Mouse (Mus musculus): ENCODE data around the gene Susd1.

Susd1 gene

GRCm38 (mm10) chr4:59336846-59337532 lies 101.4 kb downstream of the Susd1 start:
- DNase-seq, result no peak

DNA sequence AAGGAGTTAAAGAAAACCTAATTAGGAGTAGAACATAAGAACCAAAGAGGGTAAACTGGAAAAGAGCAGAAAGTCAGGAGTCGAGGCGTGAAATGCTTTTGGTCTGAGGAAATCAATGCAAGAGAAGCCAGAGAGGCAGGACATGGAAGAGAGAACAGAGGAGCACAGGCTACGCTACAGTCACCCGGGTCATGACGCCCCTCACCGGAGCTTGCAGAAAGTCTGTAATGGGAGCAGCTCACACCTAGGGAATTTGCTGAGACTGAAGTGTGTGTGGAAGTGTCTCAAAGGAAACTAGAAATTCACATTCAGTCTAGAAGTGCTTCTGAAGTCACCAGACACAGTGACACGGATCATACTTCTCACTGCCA lies 102.0 kb downstream of the Susd1 start:
- no peak for DNase-seq

- no peak for DNase-seq
Observed at GRCm38 (mm10) chr4:59335616-59336438, 102.6 kb downstream of the Susd1 start.

- no peak for DNase-seq
Observed at GRCm38 (mm10) chr4:59335101-59335500, 103.3 kb downstream of the Susd1 start.

DNA sequence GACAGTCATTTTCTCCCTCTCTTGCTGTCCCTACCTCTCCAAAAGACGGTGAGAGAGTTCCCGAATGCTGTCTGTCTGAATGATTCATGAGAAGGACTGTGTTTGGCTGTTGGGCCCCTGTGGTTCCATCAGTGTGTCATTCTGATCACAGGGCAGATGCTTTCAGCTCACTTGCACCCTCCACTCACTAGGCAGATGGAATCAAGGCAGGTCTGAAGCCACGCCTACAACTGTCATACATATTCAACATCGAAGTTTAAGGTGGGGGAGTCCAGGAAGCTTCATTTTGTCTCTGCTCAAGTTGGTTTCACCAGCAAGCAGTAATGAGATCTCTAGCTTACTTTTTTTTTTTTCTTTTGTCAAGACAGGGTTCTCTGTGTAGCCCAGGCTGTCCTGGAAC lies 104.2 kb downstream of the Susd1 start:
- DNase-seq, result no peak

DNA sequence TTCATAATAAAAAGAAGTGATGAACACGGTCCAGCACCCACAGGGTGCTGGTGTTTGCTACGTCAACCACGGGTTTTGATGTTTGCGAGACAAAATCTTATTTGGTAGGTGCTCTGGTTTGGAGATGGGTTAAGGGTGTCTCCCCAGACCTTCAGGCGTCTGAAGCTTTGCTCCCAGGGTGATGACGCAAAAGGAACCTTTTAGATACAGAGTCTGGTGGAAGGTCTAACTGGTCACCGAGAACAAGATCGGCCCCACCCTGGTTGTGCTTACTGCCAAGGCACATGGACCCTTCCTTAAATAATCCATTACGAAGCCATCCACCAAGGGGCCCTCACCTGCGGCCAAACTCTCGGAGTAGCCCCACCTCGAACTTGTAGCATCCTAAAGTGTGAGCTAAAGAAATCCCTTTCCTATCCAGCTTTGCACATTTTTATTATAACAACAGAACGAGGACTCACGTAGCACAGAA lies 105.0 kb downstream of the Susd1 start:
- no peak for DNase-seq

- DNase-seq, result no peak
Observed at GRCm38 (mm10) chr4:59332691-59333423, 105.6 kb downstream of the Susd1 start.

GRCm38 (mm10) chr4:59332089-59332488 lies 106.3 kb downstream of the Susd1 start:
- DNase-seq, result no peak

DNA sequence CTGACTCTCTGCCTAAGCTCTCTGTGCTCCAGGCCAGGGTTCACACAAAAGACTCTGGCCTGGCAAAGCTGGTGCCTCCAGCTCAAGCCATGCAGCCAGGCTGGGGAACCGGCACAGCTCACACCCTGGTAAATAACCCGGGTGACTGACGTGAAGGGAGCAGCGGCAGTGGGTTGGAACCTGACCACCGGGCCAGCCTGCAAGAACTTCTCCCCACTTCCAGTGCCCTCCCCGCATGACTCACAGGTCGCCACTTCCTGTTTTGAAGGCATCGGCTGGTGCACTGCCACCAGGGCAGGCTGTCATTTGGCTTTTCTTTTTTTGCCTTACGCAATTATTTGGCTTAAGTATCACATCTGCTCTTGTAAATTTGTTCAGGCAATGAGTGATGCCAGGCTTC lies 106.8 kb downstream of the Susd1 start:
- DNase-seq, result no peak

GRCm38 (mm10) chr4:59330961-59331604 lies 107.3 kb downstream of the Susd1 start:
- no peak for DNase-seq

- no peak for DNase-seq
Observed at GRCm38 (mm10) chr4:59329461-59330304, 108.8 kb downstream of the Susd1 start.

DNA sequence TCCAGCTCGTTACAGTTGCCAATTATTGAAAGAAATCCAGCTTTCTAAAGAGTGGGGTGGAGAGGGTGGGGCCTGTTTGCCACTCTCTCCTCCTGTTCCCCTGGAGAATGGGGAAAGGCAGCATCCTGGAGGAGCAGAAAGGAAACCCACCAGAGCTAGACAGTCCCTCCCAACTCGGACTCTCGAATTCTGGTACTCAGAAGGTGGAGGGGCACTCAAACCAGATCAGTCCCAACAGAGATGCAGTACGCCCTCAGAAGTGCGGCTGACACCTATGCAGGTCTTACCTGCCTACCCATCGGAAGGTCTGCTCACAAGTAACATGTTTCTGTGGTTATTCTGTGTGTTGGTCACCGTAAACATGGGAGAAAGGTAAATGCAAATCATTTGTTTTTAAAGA lies 109.6 kb downstream of the Susd1 start:
- no peak for DNase-seq

DNA sequence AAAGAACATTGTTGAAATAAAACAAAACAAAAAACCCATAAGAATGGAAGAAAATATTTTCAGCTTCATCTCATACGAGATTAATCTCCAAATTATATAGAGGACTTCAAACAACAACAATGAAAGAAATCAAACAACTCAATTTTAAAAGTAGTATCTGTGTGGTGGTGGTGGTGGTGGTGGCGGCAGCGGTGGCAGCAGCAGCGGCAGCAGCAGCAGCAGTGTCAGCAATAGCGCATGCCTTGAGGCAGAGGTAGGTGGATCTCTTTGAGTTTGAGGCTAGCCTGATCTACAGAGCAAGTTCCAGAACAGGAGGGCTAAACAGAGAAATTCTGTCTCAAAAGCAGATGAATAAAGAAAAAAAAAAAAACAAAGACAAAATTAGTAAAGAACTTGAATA lies 110.4 kb downstream of the Susd1 start:
- DNase-seq, result no peak

- no peak for DNase-seq
Observed at GRCm38 (mm10) chr4:59326031-59326760, 112.2 kb downstream of the Susd1 start.

GRCm38 (mm10) chr4:59324317-59324716 lies 114.1 kb downstream of the Susd1 start:
- DNase-seq, result no peak

- DNase-seq, result no peak
Observed at GRCm38 (mm10) chr4:59323231-59323651, 115.2 kb downstream of the Susd1 start.

GRCm38 (mm10) chr4:59322733-59323132 lies 115.7 kb downstream of the Susd1 start:
- DNase-seq, result no peak

GRCm38 (mm10) chr4:59322056-59322455 lies 116.4 kb downstream of the Susd1 start:
- DNase-seq, result no peak

DNA sequence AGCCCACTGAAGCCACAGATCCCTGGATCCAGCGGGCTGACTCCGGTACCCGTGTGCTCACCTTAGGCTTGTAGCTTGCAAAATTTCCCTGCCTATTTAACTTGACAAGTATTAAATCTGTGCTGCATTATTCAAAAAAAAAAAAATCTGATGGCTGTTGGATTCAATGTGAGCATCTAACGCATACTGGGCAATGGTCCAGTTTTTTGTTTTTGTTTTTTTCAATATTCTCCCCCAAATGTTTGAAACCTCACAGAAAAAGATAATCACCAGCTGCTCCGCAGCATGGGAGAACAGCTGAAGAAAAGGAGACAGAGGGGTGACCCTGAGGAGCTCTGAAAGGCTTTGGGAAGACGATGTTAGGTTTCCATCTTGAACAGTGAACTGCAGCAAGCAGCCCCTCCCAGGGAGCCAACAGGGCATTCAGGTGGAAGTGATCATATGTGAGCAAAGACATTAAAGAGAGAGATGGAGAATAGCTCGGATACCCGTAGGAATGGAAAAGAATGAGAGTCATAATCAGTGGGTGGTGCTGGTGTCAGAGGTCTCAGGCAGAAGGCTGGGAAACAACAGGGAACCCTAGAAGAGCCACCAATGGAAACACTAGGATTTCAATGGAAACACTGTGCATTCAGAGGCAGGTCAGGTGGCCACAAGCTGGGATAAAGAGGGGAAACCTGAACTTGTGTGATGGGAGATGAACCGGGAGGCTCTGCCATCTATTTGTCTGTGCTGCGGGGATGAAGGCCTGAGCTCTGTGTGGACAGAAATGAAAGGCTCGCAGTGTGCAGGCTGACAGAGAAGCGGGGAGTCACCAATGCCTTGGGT lies 117.0 kb downstream of the Susd1 start:
- DNase-seq, result no peak

- DNase-seq, result no peak
Observed at GRCm38 (mm10) chr4:59319136-59319941, 119.1 kb downstream of the Susd1 start.

Data from cerebellum, adult 11 months (tissue).